Mouse (Mus musculus) R1 (cell line): ENCODE measurements at regions not wholly inside any gene's neighbourhood (a gene's known extent, or its start where the extent isn't known, plus 50 kb on each side); places are given as distances from the start of the nearest gene placed in this dataset.

Experiments
- DNase-seq: peaks from one replicate; pipeline ENCODE4 v3.0.0-alpha.2; 2018; ENCODE audit warnings: low read depth, low spot score

DNA sequence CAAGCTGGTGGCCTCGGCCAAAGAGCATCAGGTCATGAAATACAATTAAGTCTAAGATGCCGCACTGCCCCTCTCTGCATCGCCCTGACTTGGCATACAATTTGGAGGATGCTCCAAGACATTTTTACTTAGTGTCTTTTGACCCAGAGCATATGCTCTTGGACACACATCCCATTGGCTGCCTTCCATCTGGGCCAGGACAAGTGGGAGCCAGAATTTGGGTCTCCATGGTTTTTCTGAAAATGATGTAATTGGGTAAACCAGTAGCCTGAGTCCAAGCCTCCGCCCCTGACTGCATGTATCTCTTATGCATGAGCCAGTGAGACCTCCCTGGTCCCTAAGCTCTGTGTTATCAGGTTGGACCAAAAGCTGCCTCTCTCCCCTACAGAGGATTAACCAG lies 117.1 kb upstream of the Rpl38 start:
- DNase-seq: no peak

DNA sequence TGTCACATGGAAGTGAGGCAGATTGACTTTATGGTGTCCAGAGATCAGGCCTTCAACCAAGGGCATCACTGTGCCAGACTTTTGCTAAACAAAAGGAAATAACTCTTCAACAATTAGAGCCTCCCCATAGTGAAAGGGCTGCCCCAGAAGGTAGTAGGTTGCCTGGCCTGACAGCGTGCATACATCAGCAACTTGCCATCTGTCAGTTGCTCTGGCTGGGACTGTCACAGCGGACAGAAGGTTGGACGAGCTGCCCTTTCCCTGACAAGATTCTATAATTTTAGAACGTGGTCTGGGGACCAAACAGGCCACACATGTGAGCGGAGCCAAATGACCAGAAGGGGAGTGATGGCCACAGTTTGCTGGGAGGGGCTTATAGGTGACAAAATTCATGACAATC lies 119.7 kb upstream of the Rpl38 start:
- no peak for DNase-seq

GRCm38 (mm10) chr11:114544212-114544611 lies 124.1 kb upstream of the Rpl38 start:
- peak; percentile 51 for DNase-seq

- DNase-seq: peak; percentile 93
Measured at GRCm38 (mm10) chr11:114542167-114542566, 126.2 kb upstream of the Rpl38 start.

- peak; percentile 75 for DNase-seq
Measured at GRCm38 (mm10) chr11:114540503-114540902, 127.8 kb upstream of the Rpl38 start.

GRCm38 (mm10) chr11:114536616-114537493 lies 131.5 kb upstream of the Rpl38 start:
- DNase-seq: no peak

DNA sequence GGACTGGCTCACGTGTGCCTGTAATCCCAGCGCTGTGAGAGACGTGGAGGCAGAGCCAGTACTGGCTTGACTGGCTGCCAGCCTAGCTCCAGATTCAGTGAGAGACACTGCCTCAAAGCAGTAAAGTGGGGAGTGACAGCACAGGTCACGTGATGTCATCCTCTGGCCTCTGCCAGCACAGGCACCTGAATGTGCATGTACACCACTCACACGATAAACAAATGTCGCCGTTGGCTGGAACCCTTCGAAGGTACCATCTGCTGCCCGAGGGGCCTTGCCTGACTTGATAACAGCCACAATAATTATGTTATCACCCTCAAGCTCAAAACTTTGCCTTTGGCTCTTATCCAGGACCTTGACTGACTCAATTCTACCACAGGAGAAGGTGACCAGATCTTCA lies 132.4 kb upstream of the Rpl38 start:
- no peak for DNase-seq

DNA sequence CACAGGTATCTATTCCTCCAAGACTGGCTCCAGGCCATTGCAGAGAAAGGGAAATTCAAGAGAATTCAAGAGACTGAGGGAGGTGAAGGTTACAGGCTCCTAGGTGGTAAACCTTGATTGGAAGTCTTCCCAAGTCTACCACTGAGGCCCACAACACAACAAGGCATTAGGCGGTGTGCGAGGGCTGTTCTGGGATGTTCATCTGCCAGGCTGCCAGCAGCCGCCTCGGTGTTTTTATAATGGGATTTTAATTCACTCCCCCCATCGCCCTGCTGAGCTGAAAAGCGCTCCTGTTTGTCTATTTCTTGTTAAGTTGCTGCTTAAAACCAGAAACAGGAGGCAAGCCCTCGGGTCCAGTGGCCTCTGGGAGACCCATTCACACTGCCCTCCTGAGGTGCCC lies 133.9 kb upstream of the Rpl38 start:
- no peak for DNase-seq

- DNase-seq: peak; percentile 68
Measured at GRCm38 (mm10) chr11:114531241-114531765, 137.0 kb upstream of the Rpl38 start.

- no peak for DNase-seq
Measured at GRCm38 (mm10) chr11:114528937-114529772, 139.2 kb upstream of the Rpl38 start.

GRCm38 (mm10) chr11:114523444-114524238 lies 144.7 kb upstream of the Rpl38 start:
- DNase-seq: peak; percentile 85

GRCm38 (mm10) chr11:114515278-114515677 lies 153.0 kb upstream of the Rpl38 start:
- DNase-seq: no peak

GRCm38 (mm10) chr11:114514126-114514525 lies 154.2 kb upstream of the Rpl38 start:
- no peak for DNase-seq

DNA sequence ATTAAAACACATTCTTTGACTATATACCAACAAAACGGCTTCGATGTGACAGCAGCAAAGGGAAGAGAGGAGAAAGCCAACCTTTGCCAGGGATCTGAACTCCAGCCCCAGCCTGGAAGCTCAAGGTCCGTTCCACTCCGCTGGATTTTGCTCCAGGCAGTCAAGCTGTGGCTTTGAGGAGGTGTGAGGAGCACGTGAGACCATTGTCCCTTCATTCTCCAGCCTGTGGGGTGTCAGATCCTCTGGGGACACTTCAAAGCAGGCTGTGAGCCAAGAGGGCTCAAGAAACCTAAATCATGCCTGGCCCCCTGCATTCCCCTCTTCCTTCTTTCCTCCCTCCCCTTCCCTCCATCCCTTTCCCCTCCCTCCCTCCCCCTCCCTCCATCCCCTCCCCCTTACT lies 154.9 kb upstream of the Rpl38 start:
- no peak for DNase-seq

GRCm38 (mm10) chr11:114511994-114512393 lies 156.3 kb upstream of the Rpl38 start:
- DNase-seq: no peak

- no peak for DNase-seq
Measured at GRCm38 (mm10) chr11:114502562-114502961, 165.8 kb upstream of the Rpl38 start.

DNA sequence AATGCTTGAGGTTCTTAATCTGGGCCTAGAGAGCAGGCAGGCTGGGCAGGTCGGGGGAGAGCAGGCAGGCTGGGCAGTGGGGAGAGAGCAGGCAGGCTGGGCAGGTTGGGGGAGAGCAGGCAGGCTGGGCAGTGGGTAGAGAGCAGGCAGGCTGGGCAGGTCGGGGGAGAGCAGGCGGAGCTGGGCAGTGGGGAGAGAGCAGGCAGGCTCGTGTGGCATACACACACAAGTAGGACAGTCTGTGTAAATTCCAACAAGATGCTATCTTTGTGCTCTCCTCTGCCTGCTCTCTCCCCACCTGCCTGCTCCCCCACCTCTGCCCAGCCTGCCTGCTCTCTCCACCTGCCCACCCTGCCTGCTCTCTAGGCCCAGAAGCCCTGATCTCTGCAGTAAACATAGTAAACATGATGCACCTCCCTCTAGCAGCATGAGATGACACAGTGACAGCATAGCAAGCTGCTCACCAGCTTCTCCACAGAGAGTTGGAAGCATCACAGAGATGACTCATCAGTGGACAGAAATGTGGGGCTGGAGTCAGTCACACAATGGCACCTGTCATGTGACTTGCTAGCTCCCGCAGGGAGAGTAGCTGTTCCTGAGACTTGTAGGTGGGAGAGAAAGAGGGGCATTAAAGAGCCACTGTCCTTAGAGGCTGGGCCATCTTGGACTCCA lies 166.3 kb upstream of the Rpl38 start:
- DNase-seq: peak; percentile 65

DNA sequence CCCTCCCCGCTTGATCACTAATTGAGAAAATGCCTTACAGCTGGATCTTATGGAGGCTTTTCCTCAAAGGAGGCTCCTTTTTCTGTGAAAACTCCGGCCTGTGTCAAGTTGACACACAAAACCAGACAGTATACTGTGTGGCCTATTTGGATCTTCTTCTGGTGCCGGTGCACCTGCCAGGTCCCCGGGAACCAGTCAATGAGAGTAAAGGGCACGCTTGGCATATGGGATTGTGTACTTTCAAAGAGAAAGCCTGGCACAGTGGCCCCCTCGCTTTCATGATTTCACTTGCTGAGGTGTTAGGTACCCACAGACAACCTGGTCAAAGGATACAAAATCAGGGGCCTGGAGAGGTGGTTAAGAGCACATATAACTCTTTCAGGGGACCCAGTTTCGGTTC lies 167.9 kb upstream of the Rpl38 start:
- DNase-seq: no peak

DNA sequence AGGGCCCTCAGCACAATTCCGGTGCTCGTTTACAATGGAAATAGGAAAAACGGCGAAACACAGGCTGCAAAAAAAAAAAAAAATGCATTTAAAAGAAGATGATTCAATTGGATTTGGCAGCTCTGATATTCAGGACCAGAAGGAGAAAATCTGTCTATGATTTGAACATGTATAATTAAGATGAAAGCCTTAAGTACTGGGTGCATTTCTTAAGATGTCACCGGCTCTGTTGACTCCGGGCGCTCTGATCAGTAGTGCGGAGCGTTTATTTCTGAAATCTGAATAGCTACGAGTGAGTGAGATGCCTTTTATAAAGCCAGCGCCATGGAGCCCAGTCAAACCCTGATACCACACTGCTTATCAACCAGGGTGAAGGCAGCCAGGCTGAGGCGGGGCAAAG lies 168.7 kb upstream of the Rpl38 start:
- DNase-seq: no peak

DNA sequence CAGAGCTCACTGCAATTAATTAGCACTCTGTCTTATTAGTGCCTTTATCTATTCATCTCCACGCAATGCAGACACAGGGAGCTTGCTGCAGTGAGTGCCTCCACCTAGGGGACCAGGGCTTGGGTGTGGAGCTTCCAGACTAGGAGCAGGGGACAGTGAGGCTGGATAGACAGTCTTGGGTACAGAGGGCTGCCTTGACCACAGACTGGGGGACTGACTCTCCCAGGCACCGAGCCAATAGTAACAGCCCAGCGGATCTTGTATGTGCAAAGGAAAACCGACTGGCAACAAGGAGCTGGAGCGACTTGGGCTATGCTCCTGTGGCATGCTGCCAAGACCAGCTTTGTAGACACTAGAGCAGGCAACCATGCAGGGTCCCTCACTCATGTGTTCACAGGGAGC lies 172.8 kb upstream of the Rpl38 start:
- no peak for DNase-seq

DNA sequence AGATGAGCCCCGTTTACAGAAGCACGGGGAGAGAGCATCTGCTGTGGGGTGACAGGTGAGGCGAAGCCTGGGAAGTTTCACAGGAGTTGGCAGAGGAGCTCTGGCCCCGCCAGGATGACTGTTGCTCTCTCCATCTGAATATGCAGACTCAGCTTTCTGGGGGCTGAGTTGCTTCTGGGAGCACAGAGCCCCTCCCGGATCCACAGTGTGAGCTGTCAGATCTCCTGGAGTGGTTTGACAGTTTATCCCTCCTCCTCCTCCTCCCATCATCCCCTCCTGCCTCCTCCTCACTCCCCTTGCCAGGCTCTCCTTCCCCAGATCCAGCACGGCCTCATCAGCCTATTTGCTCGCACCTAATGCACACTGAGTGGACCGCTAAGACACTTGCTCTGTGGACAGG lies 181.9 kb upstream of the Rpl38 start:
- DNase-seq: no peak
